Mouse (Mus musculus) gastrocnemius, adult 2 months (tissue): Measurements from ENCODE around the gene Bend6. TPM values are rescaled to one million over a fixed set of nuclear protein-coding genes. Genes with fewer than 3 reads are reported as not detected.
"Not testable (repeated sequence)": the region's sequence is repeated elsewhere in the genome, so short reads cannot be mapped to it uniquely, and the experiment has no call there.

Experiments used
- DNase-seq: peaks from one replicate; pipeline ENCODE4 v3.0.0; 2022
- H3K27ac ChIP-seq: fragments of 200-600 bp; 2 replicates; pipeline ENCODE4 v1.8.1; 2022; ENCODE audit warnings: mild to moderate bottlenecking
- H3K4me3 ChIP-seq: fragments of 200-600 bp; 2 replicates; pipeline ENCODE4 v1.8.1; 2022; ENCODE audit warnings: mild to moderate bottlenecking, moderate library complexity
- CTCF ChIP-seq: fragments of 200-600 bp; IDR thresholded peaks from 2 replicates; pipeline ENCODE4 v1.8.1; 2022; ENCODE audit warnings: antibody characterized with exemption, mild to moderate bottlenecking, moderate library complexity
- intact Hi-C: fragments of 180-260 bp; cut with DNase I; formaldehyde crosslinking; loops from one replicate; pipeline ENCODE4 v1.15.1; 2025
- total RNA-seq, 2 experiments: library from RNA; stranded (reverse); gene quantifications; 2 replicates each; pipeline ENCODE4 v1.2.3; 2021

The Bend6 gene
- total RNA-seq, 2 experiments from 2014 or later: 1.6 to 2.1 TPM

DNA sequence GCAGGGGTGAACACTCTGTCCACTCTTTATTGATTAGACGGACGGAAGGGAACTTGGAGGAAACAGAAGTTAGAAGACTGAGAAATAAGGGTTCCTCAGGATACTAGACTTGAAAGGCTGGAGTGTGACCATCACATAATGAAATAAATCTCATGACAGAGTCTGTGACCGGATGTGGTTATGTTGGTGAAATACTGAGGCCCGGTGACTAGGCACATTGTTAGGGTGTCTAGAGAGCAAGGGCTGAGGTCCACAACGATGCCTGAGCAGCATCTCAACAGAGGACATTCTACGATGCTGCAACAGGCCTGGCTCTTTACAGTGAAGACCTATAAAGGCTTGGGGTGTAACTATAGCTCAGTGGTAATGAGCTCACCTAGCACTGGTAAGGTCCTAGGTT, 9.2 kb downstream of the Bend6 start:
- intact Hi-C loops: no loop called here
- TF ChIP-seq CTCF: no peak
- no peak overlapping the region for H3K27ac ChIP-seq
- no peak overlapping the region for H3K4me3 ChIP-seq
- DNase-seq: no peak

DNA sequence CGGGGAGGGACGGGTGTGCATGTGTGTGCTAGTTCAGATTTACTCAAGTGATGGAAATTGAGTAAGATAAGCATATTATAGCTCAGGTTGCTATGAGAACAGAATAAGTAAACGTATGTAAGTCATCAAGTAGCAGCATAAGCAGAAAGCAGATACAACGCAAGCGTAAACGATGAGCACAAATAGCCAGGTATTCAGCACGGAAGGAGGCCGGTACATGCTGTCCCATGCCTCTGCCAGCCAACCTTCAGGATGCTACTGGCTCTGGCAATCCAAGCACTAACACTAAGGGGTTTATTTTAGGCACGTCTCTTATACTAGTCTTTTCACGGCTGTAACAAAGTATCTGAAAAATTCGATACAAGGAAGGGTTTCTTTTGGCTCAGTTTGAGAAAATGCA, 10.2 kb downstream of the Bend6 start:
- no peak for DNase-seq
- Histone ChIP-seq H3K4me3 (no peak overlapping the region), H3K27ac (no peak overlapping the region)
- intact Hi-C loops: no loop called here
- TF ChIP-seq CTCF: no peak

DNA sequence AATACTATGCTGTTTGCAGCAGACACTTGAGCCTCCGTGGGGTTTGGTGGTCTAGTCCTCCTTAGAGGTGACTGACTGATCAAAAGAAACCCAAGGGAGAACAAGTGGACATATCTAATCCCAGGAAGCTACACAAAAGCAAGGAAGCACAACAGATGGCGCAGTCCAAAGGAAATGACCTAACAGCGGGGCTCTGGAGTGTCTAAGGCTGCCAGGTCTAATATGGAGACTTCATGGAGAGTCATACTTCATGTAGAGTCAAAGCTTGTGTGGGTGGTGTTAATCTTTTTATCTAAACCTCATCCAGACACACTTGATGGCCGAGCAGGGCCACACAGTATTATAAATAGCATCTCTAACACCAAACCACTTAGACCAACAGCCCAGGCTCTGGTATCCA, 10.9 kb downstream of the Bend6 start:
- DNase-seq: no peak
- no peak overlapping the region for H3K27ac ChIP-seq
- intact Hi-C loops: no loop called here
- TF ChIP-seq CTCF: no peak
- H3K4me3 ChIP-seq: no peak overlapping the region

DNA sequence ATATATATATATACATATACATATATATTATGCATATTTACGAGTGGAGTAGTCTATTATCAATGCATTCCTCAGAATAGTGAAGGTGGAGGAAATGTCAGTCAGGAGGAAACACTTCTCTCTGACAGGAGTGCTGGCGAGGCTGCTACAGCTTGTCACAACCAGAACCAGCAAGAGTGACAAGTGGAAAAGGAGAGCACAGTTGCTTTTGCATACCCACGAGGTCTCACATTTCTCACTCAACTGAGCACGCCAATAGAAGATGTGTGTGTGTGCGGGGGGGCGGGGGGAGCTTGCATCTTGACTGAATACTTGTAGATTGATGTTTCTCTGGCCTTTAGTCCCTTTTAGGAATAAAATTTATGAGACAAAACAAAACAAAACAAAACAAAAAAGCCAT, 11.5 kb downstream of the Bend6 start:
- no peak for TF ChIP-seq CTCF
- H3K4me3 ChIP-seq: no peak overlapping the region
- intact Hi-C loops: no loop called here
- no peak for DNase-seq
- H3K27ac ChIP-seq: no peak overlapping the region

DNA sequence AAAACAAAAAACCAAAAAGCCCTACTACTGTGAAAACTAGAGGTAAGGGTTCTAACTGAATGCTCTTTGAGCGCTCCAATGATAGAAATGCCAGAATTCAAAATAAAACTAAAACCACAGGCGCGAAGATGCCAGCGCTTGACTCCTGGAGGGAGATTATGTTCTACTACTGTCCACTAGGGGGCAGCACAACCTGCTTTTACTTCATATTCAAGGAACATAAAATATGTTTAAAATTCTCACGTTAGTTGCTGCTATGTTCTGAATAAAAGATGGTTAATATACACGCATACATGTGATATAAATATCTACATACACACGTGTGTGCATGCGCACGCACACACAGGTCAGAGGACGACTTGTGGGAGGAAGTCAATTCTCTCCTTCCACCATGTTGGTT, 14.8 kb downstream of the Bend6 start:
- peak; percentile 81 for TF ChIP-seq CTCF
- intact Hi-C loops: loop anchor here (1.0 kb wide), 1 partner anchor 74 kb away; no protein-coding TSS in a partner anchor
- peak; percentile 51 for DNase-seq
- Histone ChIP-seq H3K27ac (no peak overlapping the region), H3K4me3 (no peak overlapping the region)

DNA sequence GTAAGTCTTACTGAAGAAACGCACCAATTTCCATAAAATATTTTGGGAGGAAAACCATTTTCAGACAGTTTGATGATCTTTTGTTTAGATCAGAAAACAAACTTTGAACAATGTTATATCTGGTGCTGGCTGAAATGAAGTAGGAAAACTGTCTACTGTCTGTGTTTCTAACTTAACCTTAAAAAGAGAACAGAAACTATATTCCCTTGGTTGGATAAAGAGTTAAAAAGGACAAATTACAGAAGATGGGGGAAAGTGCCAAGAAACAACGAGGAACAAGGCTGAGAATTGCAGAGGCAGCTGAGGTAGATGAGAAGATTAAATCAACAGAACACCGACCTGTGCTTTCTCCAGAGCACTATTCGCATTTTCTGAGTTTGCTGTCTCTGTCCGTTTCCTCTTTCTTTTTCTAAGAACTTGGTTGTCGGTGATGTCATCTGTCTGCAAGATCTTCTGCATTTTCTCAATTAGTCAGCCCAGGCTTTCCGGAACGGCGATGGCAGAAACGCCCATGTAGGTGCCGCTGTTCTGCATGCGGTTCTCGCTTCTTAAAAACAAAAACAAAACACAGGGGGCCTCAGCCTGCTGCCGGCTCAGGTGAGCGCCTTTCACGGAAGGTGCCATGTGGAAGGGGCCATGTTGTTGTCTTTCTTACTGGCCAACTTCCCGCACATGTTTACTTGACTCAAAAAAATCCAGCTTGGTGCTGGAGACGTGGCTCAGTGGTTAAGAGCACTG, 24.3 kb downstream of the Bend6 start:
- peak; percentile 32; the same call in 1 of the 2 replicates for TF ChIP-seq CTCF
- intact Hi-C loops: no loop called here
- DNase-seq: peak; percentile 35
- H3K27ac ChIP-seq: peak overlapping the region; percentile 43; the same call in 1 of the 2 replicates
- peak overlapping the region; percentile 64 for H3K4me3 ChIP-seq

DNA sequence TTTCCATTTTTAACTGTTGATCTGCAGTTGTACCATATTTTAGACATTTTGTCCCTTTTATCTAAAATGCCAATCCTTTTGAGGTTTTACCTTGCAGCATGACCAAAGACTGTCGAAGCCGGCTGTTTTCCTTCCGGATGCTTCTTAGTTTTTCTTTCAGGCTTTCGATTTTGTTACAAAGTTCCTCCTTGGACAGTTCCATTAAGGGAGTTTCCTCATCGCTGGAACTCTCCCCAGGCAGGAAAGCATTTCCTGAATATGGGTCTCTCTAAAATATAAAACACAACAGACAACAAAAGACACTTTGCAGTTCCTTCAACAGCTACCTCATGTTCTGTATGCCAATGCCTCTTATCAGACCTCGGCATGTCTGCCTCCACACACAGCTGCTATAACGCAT, 29.4 kb downstream of the Bend6 start:
- no peak for TF ChIP-seq CTCF
- peak overlapping the region; percentile 1; the same call in 1 of the 2 replicates for H3K4me3 ChIP-seq
- intact Hi-C loops: no loop called here
- no peak for DNase-seq
- H3K27ac ChIP-seq: no peak overlapping the region

DNA sequence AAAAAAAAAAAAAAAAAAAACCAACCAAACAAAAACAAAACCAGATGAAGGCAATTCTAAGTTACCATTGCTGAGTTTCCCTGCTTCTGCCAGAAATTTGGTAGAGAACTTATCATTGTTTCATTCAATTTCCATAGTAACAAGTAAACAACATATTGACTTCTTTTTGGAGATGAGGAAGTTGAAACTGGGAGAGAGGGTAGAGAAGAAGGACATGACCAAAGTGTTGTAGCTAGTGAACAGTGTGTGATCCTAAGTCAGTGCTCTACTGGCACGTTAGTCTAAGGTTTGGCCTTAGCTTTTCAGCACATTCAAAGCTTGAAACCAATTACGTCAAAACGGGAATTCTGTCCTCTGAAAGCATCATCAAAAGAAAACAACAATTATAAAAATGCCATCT, 31.2 kb downstream of the Bend6 start:
- intact Hi-C loops: no loop called here
- Histone ChIP-seq H3K4me3 (no peak overlapping the region), H3K27ac (no peak overlapping the region)
- TF ChIP-seq CTCF: no peak
- no peak for DNase-seq

DNA sequence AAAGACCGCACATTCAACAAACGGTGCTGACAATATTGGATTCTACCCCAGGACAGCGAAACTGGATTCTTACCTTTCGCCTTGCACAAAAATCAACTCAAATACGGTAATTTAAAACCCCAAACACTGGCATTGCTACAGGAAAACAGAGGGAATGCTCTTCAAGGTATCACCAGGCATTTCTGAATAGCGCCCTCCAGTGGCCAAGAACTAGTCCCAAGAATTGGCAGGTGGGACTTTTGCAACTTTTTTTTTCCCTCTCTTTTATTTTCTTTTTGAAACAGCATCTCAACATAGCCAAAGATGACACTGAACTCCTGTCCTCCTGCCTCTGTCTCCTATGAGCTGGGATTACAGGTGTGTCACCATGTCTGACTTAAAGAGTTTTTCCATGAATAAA, 31.9 kb downstream of the Bend6 start:
- intact Hi-C loops: no loop called here
- Histone ChIP-seq H3K4me3 (no peak overlapping the region), H3K27ac (no peak overlapping the region)
- no peak for DNase-seq
- TF ChIP-seq CTCF: peak; percentile 48

DNA sequence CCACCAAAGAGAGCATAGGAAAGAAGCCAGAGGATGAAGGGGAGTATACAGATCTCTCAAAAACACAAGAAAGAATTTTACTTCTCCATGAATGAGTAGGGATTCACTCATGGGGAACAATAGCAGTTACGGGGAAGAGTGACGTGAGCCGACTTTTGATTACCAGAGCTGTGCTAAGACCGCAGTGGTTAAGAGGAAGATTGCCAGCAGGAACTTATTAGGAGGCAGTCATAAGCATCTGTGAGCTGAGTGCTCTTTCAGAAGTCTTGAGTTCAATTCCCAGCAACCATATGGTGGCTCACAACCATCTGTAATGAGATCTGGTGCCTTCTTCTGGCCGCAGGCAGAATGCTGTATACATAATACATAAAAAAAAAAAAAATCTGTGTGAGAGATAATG, 34.1 kb downstream of the Bend6 start:
- DNase-seq: no peak
- no peak for TF ChIP-seq CTCF
- Histone ChIP-seq H3K4me3 (no peak overlapping the region), H3K27ac (no peak overlapping the region)
- intact Hi-C loops: no loop called here

DNA sequence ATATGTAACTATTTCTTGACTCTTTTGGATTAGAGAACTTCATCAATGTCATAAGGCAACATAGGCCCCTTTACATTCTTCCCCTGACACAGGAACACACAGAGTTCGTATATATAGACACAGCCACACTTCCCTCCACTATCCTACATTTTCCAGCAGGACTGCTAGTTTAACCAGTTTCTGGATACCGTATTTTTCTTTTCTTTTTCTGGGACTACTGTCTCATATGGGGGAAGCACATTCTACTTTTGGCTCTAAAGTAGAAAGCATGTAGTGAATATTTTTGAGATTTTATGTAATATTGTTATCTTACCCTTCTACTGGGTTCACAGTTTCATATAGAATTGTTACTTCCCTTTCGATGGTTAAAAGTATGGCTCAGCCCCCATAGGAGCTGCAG, 38.2 kb downstream of the Bend6 start:
- Histone ChIP-seq H3K4me3 (no peak overlapping the region), H3K27ac (no peak overlapping the region)
- no peak for TF ChIP-seq CTCF
- intact Hi-C loops: no loop called here
- no peak for DNase-seq

DNA sequence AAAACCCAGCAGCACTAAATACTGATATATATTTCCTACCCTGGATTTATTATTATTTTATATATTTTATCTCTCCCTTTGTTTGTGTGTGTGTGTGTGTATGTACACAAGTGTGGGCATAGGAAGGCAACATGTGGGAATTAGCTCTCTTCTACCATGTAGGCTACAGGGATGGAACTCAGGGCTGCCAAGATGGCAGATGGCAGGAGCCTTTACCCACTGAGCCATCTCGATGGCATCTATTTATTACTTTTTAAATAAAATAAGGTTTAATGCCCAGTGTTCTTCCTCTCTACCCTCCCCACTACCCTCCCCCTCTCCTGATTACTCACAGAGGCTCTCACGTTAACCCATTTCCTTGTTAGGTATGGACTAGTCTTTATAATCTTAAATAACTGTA, 38.6 kb downstream of the Bend6 start:
- no peak for TF ChIP-seq CTCF
- DNase-seq: no peak
- H3K4me3 ChIP-seq: no peak overlapping the region
- no peak overlapping the region for H3K27ac ChIP-seq
- intact Hi-C loops: no loop called here

DNA sequence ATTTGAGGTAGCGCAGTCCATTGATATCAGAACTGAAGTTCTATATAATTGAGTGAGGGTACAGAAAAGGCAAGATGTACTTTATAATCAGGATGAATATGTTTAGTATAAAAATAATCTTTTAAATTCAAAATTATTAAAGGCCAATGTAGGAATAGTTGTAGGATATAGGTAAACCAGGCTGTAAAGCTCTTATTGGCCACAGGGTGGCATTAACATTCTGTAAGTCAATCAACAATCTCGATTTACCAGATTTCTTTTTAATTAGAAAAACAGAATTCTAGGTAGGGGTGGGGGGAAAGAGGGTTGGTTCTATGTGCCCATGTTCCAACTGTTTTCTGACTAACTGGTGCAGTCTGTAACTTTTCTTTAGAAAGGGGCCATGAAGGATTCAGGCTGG, 60.8 kb downstream of the Bend6 start:
- no peak for DNase-seq
- peak; percentile 18; the same call in 1 of the 2 replicates for TF ChIP-seq CTCF
- Histone ChIP-seq H3K4me3 (no peak overlapping the region), H3K27ac (no peak overlapping the region)
- intact Hi-C loops: no loop called here

DNA sequence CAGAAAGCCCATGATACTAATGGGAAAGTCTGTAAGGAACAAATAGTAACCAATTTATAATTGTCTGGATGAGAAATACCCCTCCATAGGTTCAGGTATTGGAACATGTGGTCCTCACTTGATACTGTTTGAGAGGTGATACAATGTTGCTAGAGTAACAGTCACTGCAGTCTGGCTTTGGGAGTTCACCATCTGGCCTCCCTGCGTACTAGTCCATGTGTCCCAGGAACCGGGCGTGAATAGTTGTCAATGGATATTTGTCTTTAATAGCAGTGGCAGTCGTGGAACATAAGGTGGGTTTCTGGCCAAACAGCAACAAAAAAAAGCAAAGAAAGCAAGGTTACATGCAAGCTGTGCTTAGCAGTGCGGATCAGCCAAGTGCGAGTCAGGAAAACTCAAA, 63.8 kb downstream of the Bend6 start:
- intact Hi-C loops: no loop called here
- Histone ChIP-seq H3K4me3 (no peak overlapping the region), H3K27ac (no peak overlapping the region)
- no peak for DNase-seq
- TF ChIP-seq CTCF: no peak

DNA sequence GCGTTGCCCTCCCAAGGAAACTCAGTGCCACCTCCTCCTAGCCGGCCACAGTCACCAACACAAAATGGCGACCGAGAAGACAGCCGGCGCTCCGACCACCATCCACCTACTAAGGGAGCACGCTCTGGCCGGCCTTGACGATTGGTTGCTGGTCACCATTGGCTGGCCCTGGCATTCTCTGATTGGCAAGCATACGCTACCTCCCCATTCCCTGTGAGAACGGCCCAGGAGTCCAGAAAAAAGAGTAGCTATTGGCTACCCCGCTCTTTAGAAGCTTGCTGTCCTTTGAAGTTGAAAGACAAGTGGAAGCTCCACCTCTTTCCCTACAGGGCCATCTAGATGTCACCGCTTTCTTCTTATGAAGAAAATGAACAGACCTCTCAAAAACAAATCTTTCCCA, 68.7 kb downstream of the Bend6 start:
- H3K27ac ChIP-seq, DNase-seq, H3K4me3 ChIP-seq, intact Hi-C loops: not testable (repeated sequence)
